Mouse (Mus musculus) forebrain, embryonic 13.5 days (tissue): ENCODE results near the gene Lrch1. TPM values are rescaled to one million over a fixed set of nuclear protein-coding genes. Genes with fewer than 3 reads are reported as not detected.
A peak's percentile ranks its signal among the peaks of the same experiment; 100 is the strongest.

Experiments
- ATAC-seq: fragments of 200-750 bp; cut with Nextera tagmentation; 2 replicates; pipeline ENCODE4 v1.8.0; 2017
- H3K27ac ChIP-seq: fragments of 300-500 bp; sonication (generic); 2 replicates; pipeline ENCODE4 v1.5.1; 2015; ENCODE audit warnings: inconsistent platforms, mild to moderate bottlenecking, moderate library complexity
- H3K27me3 ChIP-seq: fragments of 300-500 bp; sonication (generic); 2 replicates; pipeline ENCODE4 v1.6.1; 2015; ENCODE audit warnings: mild to moderate bottlenecking, inconsistent platforms
- H3K36me3 ChIP-seq: fragments of 300-500 bp; sonication (generic); 2 replicates; pipeline ENCODE4 v1.6.1; 2015; ENCODE audit warnings: mild to moderate bottlenecking, inconsistent platforms; ENCODE audit not compliant: poor library complexity, severe bottlenecking
- H3K4me1 ChIP-seq: fragments of 300-500 bp; sonication (generic); 2 replicates; pipeline ENCODE4 v1.6.1; 2015; ENCODE audit warnings: inconsistent platforms
- H3K4me2 ChIP-seq: fragments of 300-500 bp; sonication (generic); 2 replicates; pipeline ENCODE4 v1.6.1; 2015; ENCODE audit warnings: inconsistent platforms, mild to moderate bottlenecking, moderate library complexity
- H3K4me3 ChIP-seq: fragments of 300-500 bp; sonication (generic); 2 replicates; pipeline ENCODE4 v1.5.1; 2015; ENCODE audit warnings: mild to moderate bottlenecking, inconsistent platforms
- H3K9ac ChIP-seq: fragments of 300-500 bp; sonication (generic); 2 replicates; pipeline ENCODE4 v1.6.1; 2015; ENCODE audit warnings: mild to moderate bottlenecking, inconsistent platforms
- H3K9me3 ChIP-seq: fragments of 300-500 bp; sonication (generic); replicated peaks from 2 replicates; pipeline ENCODE4 v1.6.1; 2016; ENCODE audit warnings: inconsistent platforms
- WGBS: fragments of 180-500 bp; shearing (Covaris S2); methylation state at CpG from one replicate; pipeline ENCODE4 v1.1.7; 2015; 5-methylcytosine and 5-hydroxymethylcytosine counted together
- polyA plus RNA-seq: library from polyadenylated mRNA; unstranded; fragments of >200 nt; fragmentation: Nextera tagmentation; extraction: Ambion mirVana; gene quantifications from 2 replicates; pipeline ENCODE4 v1.2.1, GENCODE M21; 2015

The Lrch1 gene
- polyA plus RNA-seq, 1 experiment from 2014 or later = 7.9 TPM

- Histone ChIP-seq H3K27me3 (no peaks in the 10 kb centered on the region), H3K4me1 (no peaks in the 10 kb centered on the region), H3K9me3 (no peaks in the 10 kb centered on the region), H3K27ac (no peak overlapping the region), H3K4me2 (no peak overlapping the region), H3K4me3 (no peak overlapping the region), H3K36me3 (no peaks in the 10 kb centered on the region), H3K9ac (no peak overlapping the region)
- 76% methylated on average over 10 of the region's 10 CpGs for WGBS
- no peak for ATAC-seq
Observed at GRCm38 (mm10) chr14:74974136-74974651, 26.5 kb upstream of the Lrch1 start.

- Histone ChIP-seq H3K27me3 (no peaks in the 10 kb centered on the region), H3K9me3 (no peaks in the 10 kb centered on the region), H3K27ac (no peak overlapping the region), H3K36me3 (no peaks in the 10 kb centered on the region), H3K4me1 (no peaks in the 10 kb centered on the region), H3K9ac (no peak overlapping the region), H3K4me3 (no peak overlapping the region), H3K4me2 (no peak overlapping the region)
- WGBS = 90% methylated on average over 5 of the region's 5 CpGs
- ATAC-seq = no peak
Observed at GRCm38 (mm10) chr14:74972687-74973086, 25.0 kb upstream of the Lrch1 start.

GRCm38 (mm10) chr14:74972216-74972615 lies 24.5 kb upstream of the Lrch1 start:
- Histone ChIP-seq H3K27me3 (no peaks in the 10 kb centered on the region), H3K4me1 (no peaks in the 10 kb centered on the region), H3K9me3 (no peaks in the 10 kb centered on the region), H3K4me2 (no peak overlapping the region), H3K36me3 (no peaks in the 10 kb centered on the region), H3K27ac (no peak overlapping the region), H3K4me3 (no peak overlapping the region), H3K9ac (no peak overlapping the region)
- 79% methylated on average over 3 of the region's 3 CpGs for WGBS
- ATAC-seq = no peak

GRCm38 (mm10) chr14:74963402-74963764 lies 15.7 kb upstream of the Lrch1 start:
- Histone ChIP-seq H3K9me3 (0 out of 2 replicates have a peak, but pooled peaks cover 2% of the 10 kb centered on the region), H3K27ac (no peak overlapping the region), H3K9ac (no peak overlapping the region), H3K4me2 (no peak overlapping the region), H3K36me3 (no peaks in the 10 kb centered on the region), H3K4me3 (no peak overlapping the region), H3K27me3 (no peaks in the 10 kb centered on the region), H3K4me1 (no peaks in the 10 kb centered on the region)
- no peak for ATAC-seq
- 76% methylated on average over 3 of the region's 3 CpGs for whole genome bisulfite sequencing

GRCm38 (mm10) chr14:74962713-74963401 lies 15.2 kb upstream of the Lrch1 start:
- WGBS = 94% methylated on average over 8 of the region's 8 CpGs
- H3K36me3 ChIP-seq = no peaks in the 10 kb centered on the region
- H3K4me3 ChIP-seq = no peak overlapping the region
- no peak for ATAC-seq
- H3K27me3 ChIP-seq = no peaks in the 10 kb centered on the region
- no peak overlapping the region for H3K27ac ChIP-seq
- H3K9ac ChIP-seq = no peak overlapping the region
- 0 out of 2 replicates have a peak, but pooled peaks cover 2% of the 10 kb centered on the region for H3K9me3 ChIP-seq
- no peaks in the 10 kb centered on the region for H3K4me1 ChIP-seq
- no peak overlapping the region for H3K4me2 ChIP-seq

- no peak for ATAC-seq
- H3K9me3 ChIP-seq = no peaks in the 10 kb centered on the region
- H3K36me3 ChIP-seq = no peaks in the 10 kb centered on the region
- no peaks in the 10 kb centered on the region for H3K4me1 ChIP-seq
- no peak overlapping the region for H3K4me3 ChIP-seq
- no peak overlapping the region for H3K4me2 ChIP-seq
- H3K27ac ChIP-seq = no peak overlapping the region
- no peaks in the 10 kb centered on the region for H3K27me3 ChIP-seq
- 78% methylated on average over 5 of the region's 5 CpGs for WGBS
- H3K9ac ChIP-seq = no peak overlapping the region
Observed at GRCm38 (mm10) chr14:74960568-74960967, 12.9 kb upstream of the Lrch1 start.

- Histone ChIP-seq H3K4me3 (no peak overlapping the region), H3K4me2 (no peak overlapping the region), H3K27ac (no peak overlapping the region), H3K9me3 (no peaks in the 10 kb centered on the region), H3K4me1 (no peaks in the 10 kb centered on the region), H3K27me3 (no peaks in the 10 kb centered on the region), H3K36me3 (no peaks in the 10 kb centered on the region), H3K9ac (no peak overlapping the region)
- WGBS = 50% methylated on average over 2 of the region's 2 CpGs
- ATAC-seq = no peak
Observed at GRCm38 (mm10) chr14:74956702-74957101, 9.0 kb upstream of the Lrch1 start.

- H3K4me1 ChIP-seq = no peaks in the 10 kb centered on the region
- no peak for ATAC-seq
- H3K4me3 ChIP-seq = no peak overlapping the region
- H3K36me3 ChIP-seq = no peaks in the 10 kb centered on the region
- no peak overlapping the region for H3K27ac ChIP-seq
- WGBS = 80% methylated on average over 1 of the region's 1 CpGs
- H3K9ac ChIP-seq = no peak overlapping the region
- no peak overlapping the region for H3K4me2 ChIP-seq
- no peaks in the 10 kb centered on the region for H3K27me3 ChIP-seq
- no peaks in the 10 kb centered on the region for H3K9me3 ChIP-seq
Observed at GRCm38 (mm10) chr14:74956234-74956633, 8.6 kb upstream of the Lrch1 start.

- 0 out of 2 replicates have a peak, but pooled peaks have one; percentile 8 for ATAC-seq
- no peak overlapping the region for H3K9ac ChIP-seq
- H3K36me3 ChIP-seq = no peaks in the 10 kb centered on the region
- 55% methylated on average over 14 of the region's 14 CpGs for WGBS
- H3K27me3 ChIP-seq = no peaks in the 10 kb centered on the region
- peak overlapping the region; percentile 86; the same call in 1 of the 2 replicates for H3K4me3 ChIP-seq
- H3K9me3 ChIP-seq = no peaks in the 10 kb centered on the region
- peaks cover 26% of the 10 kb centered on the region for H3K4me1 ChIP-seq
- no peak overlapping the region for H3K27ac ChIP-seq
- H3K4me2 ChIP-seq = peak overlapping the region; percentile 84; the same call in 1 of the 2 replicates
Observed at GRCm38 (mm10) chr14:74948426-74949240, 957 bp upstream of the Lrch1 start.

- Histone ChIP-seq H3K36me3 (no peaks in the 10 kb centered on the region), H3K4me3 (peak overlapping the region; percentile 86), H3K27ac (peak overlapping the region; percentile 82; the same call in 1 of the 2 replicates), H3K9me3 (no peaks in the 10 kb centered on the region), H3K4me1 (peaks cover 26% of the 10 kb centered on the region), H3K9ac (peak overlapping the region; percentile 89), H3K4me2 (peak overlapping the region; percentile 84), H3K27me3 (no peaks in the 10 kb centered on the region)
- 31% methylated on average over 13 of the region's 13 CpGs for WGBS
- no peak for ATAC-seq
Observed at GRCm38 (mm10) chr14:74948014-74948396, 329 bp upstream of the Lrch1 start.

GRCm38 (mm10) chr14:74946751-74947375 lies 813 bp downstream of the Lrch1 start:
- Histone ChIP-seq H3K4me3 (peak overlapping the region; percentile 86), H3K9me3 (no peaks in the 10 kb centered on the region), H3K36me3 (no peaks in the 10 kb centered on the region; the same call in 1 of the 2 replicates), H3K27ac (peak overlapping the region; percentile 82), H3K4me1 (peaks cover 26% of the 10 kb centered on the region), H3K9ac (peak overlapping the region; percentile 89), H3K4me2 (peak overlapping the region; percentile 84), H3K27me3 (no peaks in the 10 kb centered on the region)
- ATAC-seq = peak; percentile 83
- WGBS = under 1% methylated on average over 56 of the region's 56 CpGs

- Histone ChIP-seq H3K27ac (peak overlapping the region; percentile 82), H3K9ac (peak overlapping the region; percentile 89), H3K4me3 (peak overlapping the region; percentile 86), H3K27me3 (no peaks in the 10 kb centered on the region), H3K9me3 (no peaks in the 10 kb centered on the region), H3K36me3 (no peaks in the 10 kb centered on the region; the same call in 1 of the 2 replicates), H3K4me1 (peaks cover 26% of the 10 kb centered on the region), H3K4me2 (peak overlapping the region; percentile 84)
- 6% methylated on average over 13 of the region's 13 CpGs for WGBS
- ATAC-seq = peak; percentile 30
Observed at GRCm38 (mm10) chr14:74946321-74946750, 1.3 kb downstream of the Lrch1 start.
